Mouse (Mus musculus): ENCODE measurements around the gene Wdr3. TPM values are rescaled to one million over a fixed set of nuclear protein-coding genes. Genes with fewer than 3 reads are reported as not detected.
A peak's percentile ranks its signal among the peaks of the same experiment; 100 is the strongest.

Wdr3 gene
- polyA plus RNA-seq (2012; rRNA removed) = 24.2 and 28.8 TPM in 2 replicates

DNA sequence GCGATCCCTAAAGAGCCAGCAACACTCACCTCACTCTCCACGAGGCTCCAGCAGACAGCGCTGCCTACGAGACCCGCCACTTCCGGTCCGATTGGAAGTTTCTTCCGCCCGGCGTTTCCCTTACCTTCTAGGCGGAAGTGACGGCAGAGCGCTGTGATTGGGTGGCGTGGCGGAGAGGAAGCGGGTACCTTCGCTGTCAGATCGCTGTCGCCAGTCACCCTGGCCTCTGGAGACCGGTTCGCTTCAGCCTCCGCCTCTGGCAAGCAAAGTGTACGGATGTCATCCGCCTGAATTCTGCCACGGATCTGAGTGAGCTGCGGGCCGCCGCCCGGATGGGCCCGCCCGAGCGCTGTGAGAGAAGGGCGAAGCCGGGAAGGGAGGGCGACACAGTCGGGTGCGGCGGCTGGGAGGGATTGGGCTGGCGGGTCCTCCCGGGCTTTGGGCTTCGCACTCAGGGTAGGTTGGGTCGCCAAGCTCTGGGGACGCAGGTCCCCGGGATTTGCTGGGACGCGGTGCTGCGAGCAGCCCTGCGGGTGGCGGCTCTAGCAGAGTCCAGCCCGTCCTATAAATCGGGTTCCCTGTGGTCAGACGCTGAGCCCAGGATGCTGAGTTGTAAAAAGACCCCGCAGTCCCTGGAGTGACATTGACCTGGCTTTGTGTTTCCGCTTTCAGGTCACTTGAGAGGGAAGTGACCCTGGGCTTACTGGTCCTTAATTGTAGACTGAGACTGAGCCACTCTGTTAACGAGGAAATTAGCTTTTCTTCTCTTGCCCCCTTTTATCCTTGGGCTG is at the start of gene Wdr3, which contains the start of gene Gdap2:
Gene Wdr3 (minus strand): TSS at position 93 of the 791 bp plus-strand sequence.
Gene Gdap2 (plus strand): TSS at position 67 of the 791 bp plus-strand sequence.
- Histone ChIP-seq H3K27me3 (ENCODE audit: control insufficient read depth, insufficient read depth, low read length) (no peaks in the 10 kb centered on the region), H3K27ac (ENCODE audit: insufficient read depth, low read length) (peak within 1 kb of the TSS; percentile 80), H3K4me3 (replicated peaks; ENCODE audit: insufficient read depth, low read depth, low read length) (peak within 1 kb of the TSS; percentile 90), H3K4me1 (ENCODE audit: control insufficient read depth, insufficient read depth, low read length) (peaks cover 8% of the 10 kb centered on the region; the same call in 1 of the 2 replicates)
- WGBS = under 1% methylated on average over 55 of the region's 55 CpGs
- DNase-seq = peak; percentile 95
- TF ChIP-seq CTCF (IDR thresholded peaks at IDR 0.05; ENCODE audit: borderline replicate concordance, insufficient read depth, low read depth, low read length) = no peak
- peak; percentile 95 for TF ChIP-seq POLR2A (IDR thresholded peaks at IDR 0.05; ENCODE audit: borderline replicate concordance, insufficient read depth, low read length)

DNA sequence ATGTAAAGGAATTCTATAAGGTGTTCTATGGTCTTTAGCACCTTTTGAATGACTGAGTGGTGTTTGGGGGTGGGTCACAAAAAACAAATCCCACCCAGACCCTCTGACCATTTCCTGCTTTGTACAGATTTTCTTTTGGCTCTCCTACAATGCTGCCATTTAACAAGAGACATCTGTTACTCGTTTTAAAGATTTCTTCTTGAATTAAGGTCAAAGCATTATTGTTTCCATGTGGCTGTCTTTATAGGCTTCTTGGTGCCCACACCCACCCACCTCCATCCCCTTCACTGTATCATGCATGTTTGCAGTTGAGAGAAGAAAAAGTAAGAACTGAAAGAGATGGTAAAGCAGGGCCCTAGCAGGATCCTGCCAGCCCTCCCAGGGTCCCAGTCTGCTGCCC is 44.8 kb upstream of the Wdr3 start:
- H3K4me1 ChIP-seq (ENCODE audit: control insufficient read depth, insufficient read depth, low read length) = no peaks in the 10 kb centered on the region
- WGBS = 57% methylated on average over 1 of the region's 1 CpGs
- no peak for DNase-seq
- H3K27me3 ChIP-seq (ENCODE audit: control insufficient read depth, insufficient read depth, low read length) = no peaks in the 10 kb centered on the region
- TF ChIP-seq POLR2A (IDR thresholded peaks at IDR 0.05; ENCODE audit: borderline replicate concordance, insufficient read depth, low read length) (no peak), CTCF (IDR thresholded peaks at IDR 0.05; ENCODE audit: borderline replicate concordance, insufficient read depth, low read depth, low read length) (no peak)
- H3K27ac ChIP-seq (ENCODE audit: insufficient read depth, low read length) = no peak overlapping the region
- no peak overlapping the region for H3K4me3 ChIP-seq (replicated peaks; ENCODE audit: insufficient read depth, low read depth, low read length)

DNA sequence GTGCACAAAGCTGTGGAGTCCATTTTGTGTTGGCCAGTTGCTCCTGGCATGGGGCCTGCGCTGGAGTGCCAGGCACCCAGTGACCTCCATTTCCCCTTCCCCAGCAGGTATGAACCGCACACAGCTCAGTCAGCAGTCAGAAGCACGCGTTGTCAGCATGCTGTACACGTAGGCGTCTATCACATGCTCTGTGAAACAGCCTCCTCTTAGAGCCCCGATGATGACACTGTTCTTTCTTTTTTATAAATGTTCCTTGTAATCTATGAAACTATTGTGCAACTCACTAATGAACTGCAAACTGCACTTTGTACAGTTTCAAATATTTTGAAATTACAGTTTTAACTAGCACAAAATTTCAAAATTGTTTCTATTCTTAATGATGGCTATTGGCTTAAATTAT is 39.3 kb upstream of the Wdr3 start:
- TF ChIP-seq CTCF (IDR thresholded peaks at IDR 0.05; ENCODE audit: borderline replicate concordance, insufficient read depth, low read depth, low read length) = no peak
- no peak for TF ChIP-seq POLR2A (IDR thresholded peaks at IDR 0.05; ENCODE audit: borderline replicate concordance, insufficient read depth, low read length)
- H3K4me3 ChIP-seq (replicated peaks; ENCODE audit: insufficient read depth, low read depth, low read length) = no peak overlapping the region
- H3K4me1 ChIP-seq (ENCODE audit: control insufficient read depth, insufficient read depth, low read length) = no peaks in the 10 kb centered on the region
- H3K27ac ChIP-seq (ENCODE audit: insufficient read depth, low read length) = no peak overlapping the region
- H3K27me3 ChIP-seq (ENCODE audit: control insufficient read depth, insufficient read depth, low read length) = no peaks in the 10 kb centered on the region
- peak in 1 of 2 experiments; percentile 9 for DNase-seq
- 32% methylated on average over 7 of the region's 7 CpGs for WGBS

DNA sequence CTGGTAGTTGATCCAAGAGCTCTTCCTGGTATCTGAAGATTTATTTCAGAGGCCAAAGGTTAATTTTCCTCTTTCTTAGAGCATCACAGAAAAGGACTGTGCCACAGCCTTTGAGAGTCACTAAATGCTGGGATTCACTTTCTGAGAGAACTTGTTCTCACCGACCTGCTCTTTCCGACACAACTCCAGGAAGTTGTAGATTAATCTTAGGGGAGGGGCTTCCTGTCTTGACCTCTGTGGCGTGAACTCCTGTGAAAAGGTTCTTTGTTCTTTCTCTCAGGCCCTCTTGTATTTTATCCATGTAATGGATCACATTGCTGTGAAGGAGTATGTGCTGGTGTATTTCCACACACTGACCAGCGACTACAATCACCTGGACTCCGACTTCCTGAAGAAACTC is 32.0 kb upstream of the Wdr3 start:
- no peak for DNase-seq
- H3K27ac ChIP-seq (ENCODE audit: insufficient read depth, low read length) = no peak overlapping the region
- no peaks in the 10 kb centered on the region; the same call in 1 of the 2 replicates for H3K4me1 ChIP-seq (ENCODE audit: control insufficient read depth, insufficient read depth, low read length)

DNA sequence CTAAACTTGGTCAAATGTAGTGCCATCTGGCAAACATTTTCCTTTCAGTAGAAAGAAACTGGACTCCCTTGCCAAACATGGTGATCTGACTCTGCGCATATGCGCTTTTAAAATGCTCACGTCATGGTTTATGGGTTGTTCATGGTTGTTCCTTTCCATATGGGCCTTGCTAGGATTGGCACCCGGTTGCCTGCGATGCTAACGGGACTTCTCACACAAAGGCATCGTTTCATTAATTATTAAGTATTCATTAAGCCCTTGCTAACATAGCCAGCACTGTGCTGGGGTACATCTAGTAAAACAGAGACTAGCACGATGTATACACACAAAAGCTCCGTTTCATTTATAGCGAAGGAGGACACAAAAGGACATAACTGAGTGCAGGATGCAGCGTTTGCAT is 27.7 kb upstream of the Wdr3 start:
- no peaks in the 10 kb centered on the region for H3K27me3 ChIP-seq (ENCODE audit: control insufficient read depth, insufficient read depth, low read length)
- TF ChIP-seq CTCF (IDR thresholded peaks at IDR 0.05; ENCODE audit: borderline replicate concordance, insufficient read depth, low read depth, low read length) (no peak), POLR2A (IDR thresholded peaks at IDR 0.05; ENCODE audit: borderline replicate concordance, insufficient read depth, low read length) (no peak)
- no peak overlapping the region for H3K4me3 ChIP-seq (replicated peaks; ENCODE audit: insufficient read depth, low read depth, low read length)
- H3K4me1 ChIP-seq (ENCODE audit: control insufficient read depth, insufficient read depth, low read length) = no peaks in the 10 kb centered on the region
- peak in 1 of 2 experiments; percentile 8 for DNase-seq
- 85% methylated on average over 11 of the region's 11 CpGs for WGBS
- no peak overlapping the region for H3K27ac ChIP-seq (ENCODE audit: insufficient read depth, low read length)

More for the DNA sequence above, 32.0 kb upstream of the Wdr3 start:
- H3K4me3 ChIP-seq (replicated peaks; ENCODE audit: insufficient read depth, low read depth, low read length) = no peak overlapping the region
- no peak for TF ChIP-seq CTCF (IDR thresholded peaks at IDR 0.05; ENCODE audit: borderline replicate concordance, insufficient read depth, low read depth, low read length)
- TF ChIP-seq POLR2A (IDR thresholded peaks at IDR 0.05; ENCODE audit: borderline replicate concordance, insufficient read depth, low read length) = no peak
- no peaks in the 10 kb centered on the region for H3K27me3 ChIP-seq (ENCODE audit: control insufficient read depth, insufficient read depth, low read length)
- WGBS = 80% methylated on average over 5 of the region's 5 CpGs

DNA sequence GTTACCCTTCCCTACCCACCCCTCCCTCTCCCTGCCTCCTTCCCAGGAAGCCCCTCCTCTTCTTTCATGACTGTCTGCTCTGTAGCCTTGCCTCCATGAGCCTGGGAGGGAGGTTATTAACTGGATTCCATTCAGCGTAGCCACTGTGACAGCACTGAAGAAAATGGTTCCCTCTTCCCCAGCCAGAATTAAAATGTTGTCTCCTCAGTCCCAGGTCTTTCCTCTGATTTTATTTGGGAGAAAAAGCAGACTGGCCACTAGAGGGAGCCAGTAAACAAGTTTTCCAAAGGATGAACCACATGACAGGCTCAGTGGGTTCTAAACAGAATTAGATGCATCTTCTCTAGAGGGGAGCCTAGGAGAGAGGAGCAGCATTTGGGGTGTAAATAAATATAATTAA is 27.2 kb upstream of the Wdr3 start:
- DNase-seq = peak; percentile 26 to 57
- no peaks in the 10 kb centered on the region for H3K27me3 ChIP-seq (ENCODE audit: control insufficient read depth, insufficient read depth, low read length)
- no peaks in the 10 kb centered on the region for H3K4me1 ChIP-seq (ENCODE audit: control insufficient read depth, insufficient read depth, low read length)
- TF ChIP-seq CTCF (IDR thresholded peaks at IDR 0.05; ENCODE audit: borderline replicate concordance, insufficient read depth, low read depth, low read length) (peak; percentile 34; the same call in 1 of the 2 replicates), POLR2A (IDR thresholded peaks at IDR 0.05; ENCODE audit: borderline replicate concordance, insufficient read depth, low read length) (no peak)
- no peak overlapping the region for H3K27ac ChIP-seq (ENCODE audit: insufficient read depth, low read length)
- 31% methylated on average over 1 of the region's 1 CpGs for WGBS
- H3K4me3 ChIP-seq (replicated peaks; ENCODE audit: insufficient read depth, low read depth, low read length) = no peak overlapping the region

DNA sequence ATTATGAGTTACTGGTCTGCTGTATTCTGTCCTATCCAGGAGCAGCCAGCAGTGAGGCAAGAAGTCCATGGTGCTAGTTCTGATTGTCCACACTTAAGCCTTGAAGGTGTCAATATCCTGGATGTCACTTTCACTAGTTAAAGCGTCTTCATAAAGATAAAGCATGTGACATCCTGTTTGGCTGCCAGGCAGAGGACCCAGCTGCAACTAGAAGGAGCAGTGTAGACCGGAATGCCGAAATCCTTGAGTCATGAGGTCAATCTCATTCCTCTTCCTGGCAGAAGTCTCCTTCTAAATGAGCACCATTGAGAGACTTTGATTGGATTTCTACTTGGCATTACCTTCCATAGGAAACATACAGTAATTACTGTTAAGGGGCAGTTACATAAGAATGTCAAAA is 18.3 kb upstream of the Wdr3 start:
- no peak overlapping the region for H3K4me3 ChIP-seq (replicated peaks; ENCODE audit: insufficient read depth, low read depth, low read length)
- H3K4me1 ChIP-seq (ENCODE audit: control insufficient read depth, insufficient read depth, low read length) = no peaks in the 10 kb centered on the region; the same call in 1 of the 2 replicates
- WGBS = 80% methylated on average over 3 of the region's 3 CpGs
- no peak for TF ChIP-seq CTCF (IDR thresholded peaks at IDR 0.05; ENCODE audit: borderline replicate concordance, insufficient read depth, low read depth, low read length)
- no peak for TF ChIP-seq POLR2A (IDR thresholded peaks at IDR 0.05; ENCODE audit: borderline replicate concordance, insufficient read depth, low read length)
- no peak for DNase-seq
- H3K27me3 ChIP-seq (ENCODE audit: control insufficient read depth, insufficient read depth, low read length) = no peaks in the 10 kb centered on the region
- H3K27ac ChIP-seq (ENCODE audit: insufficient read depth, low read length) = no peak overlapping the region

DNA sequence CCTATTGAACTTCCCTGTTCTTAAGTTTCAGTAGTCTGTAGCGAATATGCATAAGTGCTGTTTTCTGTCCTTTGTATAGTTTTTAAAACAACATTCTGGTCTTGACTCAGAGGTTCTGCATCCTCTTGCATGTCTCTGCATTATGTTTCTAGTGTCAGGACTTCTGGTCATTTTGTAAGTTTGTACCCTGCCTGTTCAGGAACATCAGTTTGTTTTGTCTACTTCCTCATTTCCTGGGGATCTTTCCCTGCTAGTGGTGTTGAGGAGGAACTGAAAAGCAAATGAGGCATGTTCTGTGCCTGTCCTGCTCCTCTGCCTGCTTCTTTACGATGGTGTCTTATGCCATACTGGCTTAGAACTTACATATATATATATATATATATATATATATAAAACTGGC is 13.8 kb upstream of the Wdr3 start:
- Histone ChIP-seq H3K4me3 (replicated peaks; ENCODE audit: insufficient read depth, low read depth, low read length) (no peak overlapping the region), H3K4me1 (ENCODE audit: control insufficient read depth, insufficient read depth, low read length) (no peaks in the 10 kb centered on the region), H3K27me3 (ENCODE audit: control insufficient read depth, insufficient read depth, low read length) (no peaks in the 10 kb centered on the region), H3K27ac (ENCODE audit: insufficient read depth, low read length) (no peak overlapping the region)
- no peak for DNase-seq
- WGBS = 95% methylated on average over 2 of the region's 2 CpGs
- TF ChIP-seq POLR2A (IDR thresholded peaks at IDR 0.05; ENCODE audit: borderline replicate concordance, insufficient read depth, low read length) (no peak), CTCF (IDR thresholded peaks at IDR 0.05; ENCODE audit: borderline replicate concordance, insufficient read depth, low read depth, low read length) (no peak)
